Mouse (Mus musculus) spleen, adult 2 months (tissue): ENCODE data around the gene Pitpnb. TPM values are rescaled to one million over a fixed set of nuclear protein-coding genes. Genes with fewer than 3 reads are reported as not detected.

Experiments used
- DNase-seq, 2 experiments: peaks; one replicate each; pipeline versions ENCODE4 v3.0.0 to v3.0.0-alpha.2; 2012 to 2021; ENCODE audit warnings: low spot score in 2 of 2, low read depth in 1 of 2
- H3K27ac ChIP-seq: fragments of 200-500 bp; 2 replicates; pipeline ENCODE4 v1.5.1; 2012; ENCODE audit warnings: low read length, inconsistent platforms; ENCODE audit not compliant: insufficient read depth
- H3K27me3 ChIP-seq: fragments of 200-500 bp; 2 replicates; pipeline ENCODE4 v1.6.1; 2012; ENCODE audit warnings: mild to moderate bottlenecking, moderate library complexity, low read length, inconsistent platforms; ENCODE audit not compliant: control insufficient read depth, insufficient read depth
- H3K36me3 ChIP-seq: fragments of 200-500 bp; 2 replicates; pipeline ENCODE4 v1.6.1; 2012; ENCODE audit warnings: mild to moderate bottlenecking, low read length, inconsistent platforms; ENCODE audit not compliant: control insufficient read depth, insufficient read depth
- H3K4me1 ChIP-seq: fragments of 200-500 bp; 2 replicates; pipeline ENCODE4 v1.6.1; 2011; ENCODE audit warnings: inconsistent platforms; ENCODE audit not compliant: control insufficient read depth, insufficient read depth, insufficient read length
- H3K4me3 ChIP-seq: fragments of 200-500 bp; 2 replicates; pipeline ENCODE4 v1.5.1; 2011; ENCODE audit warnings: mild to moderate bottlenecking, inconsistent platforms; ENCODE audit not compliant: insufficient read depth, insufficient read length; ENCODE audit errors: extremely low read depth
- CTCF ChIP-seq: fragments of 200-500 bp; IDR thresholded peaks from 2 replicates; pipeline ENCODE4 v1.5.1; 2011; ENCODE audit warnings: mild to moderate bottlenecking, inconsistent platforms; ENCODE audit not compliant: insufficient read depth, insufficient read length, insufficient replicate concordance; ENCODE audit errors: extremely low read depth
- POLR2A ChIP-seq: fragments of 200-500 bp; IDR thresholded peaks from 2 replicates; pipeline ENCODE4 v1.6.1; 2011; ENCODE audit warnings: low read depth, low read length, inconsistent platforms
- WGBS: fragments of 180-500 bp; shearing (Covaris S2); methylation state at CpG from one replicate; pipeline ENCODE4 v1.1.7; 2018; 5-methylcytosine and 5-hydroxymethylcytosine counted together
- polyA plus RNA-seq: library from polyadenylated mRNA; depleted of rRNA; stranded (reverse); fragments of >200 nt; gene quantifications from 2 replicates; pipeline ENCODE4 v1.2.3, GENCODE M21; 2012

Pitpnb gene
- polyA plus RNA-seq, 1 experiment: 25.5 TPM

- Histone ChIP-seq H3K36me3 (no peaks in the 10 kb centered on the region), H3K27ac (no peak overlapping the region), H3K27me3 (no peaks in the 10 kb centered on the region), H3K4me3 (no peak overlapping the region), H3K4me1 (no peaks in the 10 kb centered on the region)
- WGBS: 91% methylated on average over 3 of the region's 3 CpGs
- DNase-seq: no peak
- TF ChIP-seq CTCF (no peak), POLR2A (no peak)
Measured at GRCm38 (mm10) chr5:111317526-111317925, 13.0 kb upstream of the Pitpnb start.

GRCm38 (mm10) chr5:111318946-111319345 is 11.6 kb upstream of the Pitpnb start:
- H3K4me3 ChIP-seq: no peak overlapping the region
- no peaks in the 10 kb centered on the region for H3K36me3 ChIP-seq
- H3K27me3 ChIP-seq: no peaks in the 10 kb centered on the region
- no peaks in the 10 kb centered on the region for H3K4me1 ChIP-seq
- 63% methylated on average over 1 of the region's 1 CpGs for WGBS
- no peak for DNase-seq
- no peak overlapping the region for H3K27ac ChIP-seq
- TF ChIP-seq CTCF (no peak), POLR2A (no peak)

DNA sequence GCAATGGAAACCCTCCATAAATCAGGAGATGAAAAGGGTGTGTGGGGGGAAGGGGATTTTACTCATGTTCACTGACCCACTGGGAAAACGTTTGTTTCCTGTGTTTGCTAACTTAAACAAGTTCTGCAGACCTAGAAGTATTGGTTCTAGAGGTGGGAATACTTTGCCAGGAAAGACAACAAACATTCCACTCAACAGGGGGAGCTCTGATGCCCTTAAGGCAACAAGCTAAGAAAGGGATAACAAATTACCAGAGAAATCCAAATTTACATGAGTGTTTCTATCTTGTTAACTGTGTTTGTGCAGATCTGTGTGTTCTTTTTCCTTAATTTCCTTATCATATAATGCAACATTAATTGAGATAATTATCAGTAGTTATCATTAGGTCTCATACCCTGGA is 4.8 kb upstream of the Pitpnb start:
- Histone ChIP-seq H3K36me3 (no peaks in the 10 kb centered on the region), H3K27me3 (no peaks in the 10 kb centered on the region), H3K27ac (no peak overlapping the region), H3K4me3 (no peak overlapping the region), H3K4me1 (no peaks in the 10 kb centered on the region)
- WGBS: 20% methylated on average over 1 of the region's 1 CpGs
- TF ChIP-seq CTCF (no peak), POLR2A (no peak)
- DNase-seq: no peak

- Histone ChIP-seq H3K4me1 (peaks cover 5% of the 10 kb centered on the region; the same call in 1 of the 2 replicates), H3K27ac (no peak overlapping the region), H3K4me3 (no peak overlapping the region), H3K36me3 (no peaks in the 10 kb centered on the region), H3K27me3 (no peaks in the 10 kb centered on the region)
- DNase-seq: no peak
- TF ChIP-seq CTCF: no peak
- TF ChIP-seq POLR2A: no peak
- WGBS: 44% methylated on average over 7 of the region's 7 CpGs
Measured at GRCm38 (mm10) chr5:111327420-111327819, 3.1 kb upstream of the Pitpnb start.

GRCm38 (mm10) chr5:111329782-111330416 is 664 bp upstream of the Pitpnb start:
- DNase-seq: no peak
- peaks cover 5% of the 10 kb centered on the region; the same call in 1 of the 2 replicates for H3K4me1 ChIP-seq
- H3K4me3 ChIP-seq: peak overlapping the region; percentile 76
- WGBS: 14% methylated on average over 10 of the region's 10 CpGs
- no peaks in the 10 kb centered on the region for H3K27me3 ChIP-seq
- no peak for TF ChIP-seq POLR2A
- TF ChIP-seq CTCF: no peak
- peaks cover 2% of the 10 kb centered on the region; the same call in 1 of the 2 replicates for H3K36me3 ChIP-seq
- peak overlapping the region; percentile 65 for H3K27ac ChIP-seq

DNA sequence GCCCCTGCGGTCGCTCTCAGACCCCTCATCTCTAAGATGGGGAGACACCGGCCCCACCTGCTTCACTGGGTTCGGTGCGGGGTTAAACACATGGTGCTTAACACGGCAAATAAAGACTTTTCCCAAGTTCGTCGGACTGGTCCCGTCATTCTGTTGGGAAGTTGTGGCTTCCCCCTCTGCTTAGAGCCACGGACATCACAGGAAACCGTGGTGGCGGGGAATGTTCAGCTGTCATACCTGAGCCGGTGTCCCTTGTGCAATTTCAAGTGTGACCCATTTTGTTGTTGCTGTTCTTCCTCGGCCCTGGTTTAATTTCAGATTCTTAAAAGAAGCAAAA is 504 bp downstream of the Pitpnb start:
- H3K4me1 ChIP-seq: peaks cover 5% of the 10 kb centered on the region; the same call in 1 of the 2 replicates

DNA sequence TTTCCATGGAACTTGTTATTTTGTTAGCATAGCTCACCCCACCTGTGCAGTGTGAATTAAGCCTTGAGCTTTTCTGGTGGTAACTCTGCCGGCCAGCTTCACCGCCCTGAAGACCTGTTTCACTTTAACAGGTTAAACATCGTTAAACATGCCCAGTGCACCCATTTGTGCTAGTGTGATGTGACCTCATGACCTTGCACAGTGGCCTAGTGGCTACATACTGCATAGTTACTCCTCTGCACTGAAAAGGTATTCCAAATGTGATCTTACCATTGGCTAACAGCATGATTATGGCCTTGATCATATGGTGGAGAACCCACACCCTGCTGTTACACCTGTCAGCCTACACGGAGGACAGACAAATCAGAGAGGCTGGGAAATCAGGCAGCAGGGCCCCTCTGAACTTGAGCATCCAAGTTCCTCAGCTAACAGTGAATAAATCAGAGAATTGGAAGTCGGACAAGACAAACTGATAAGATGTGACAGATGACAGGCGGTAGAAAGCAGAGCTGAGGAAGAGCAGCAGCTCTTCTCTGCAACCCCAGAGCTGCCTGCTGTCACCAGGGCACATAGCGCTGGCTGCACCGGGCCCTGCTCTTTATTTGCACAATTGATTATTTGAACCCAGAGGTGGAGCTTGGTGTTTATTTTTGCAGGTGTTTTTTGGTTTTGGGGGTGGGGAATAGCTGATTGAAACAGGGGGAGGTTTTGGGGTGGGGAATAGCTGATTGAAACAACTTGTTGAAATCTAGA is 5.6 kb downstream of the Pitpnb start:
- Histone ChIP-seq H3K4me3 (no peak overlapping the region), H3K36me3 (peaks cover 13% of the 10 kb centered on the region), H3K27me3 (no peaks in the 10 kb centered on the region), H3K27ac (no peak overlapping the region), H3K4me1 (peaks cover 5% of the 10 kb centered on the region; the same call in 1 of the 2 replicates)
- WGBS: 94% methylated on average over 8 of the region's 8 CpGs
- no peak for DNase-seq
- no peak for TF ChIP-seq POLR2A
- no peak for TF ChIP-seq CTCF

More for the DNA sequence above, 504 bp downstream of the Pitpnb start:
- Histone ChIP-seq H3K4me3 (peak overlapping the region; percentile 87), H3K27me3 (no peaks in the 10 kb centered on the region), H3K27ac (peak overlapping the region; percentile 69; the same call in 1 of the 2 replicates), H3K36me3 (peaks cover 2% of the 10 kb centered on the region; the same call in 1 of the 2 replicates)
- WGBS: 0% methylated on average over 14 of the region's 14 CpGs
- no peak for TF ChIP-seq CTCF
- no peak for TF ChIP-seq POLR2A
- peak in 1 of 2 experiments; percentile 9 for DNase-seq
